18 mouse cellular contexts compared by ENCODE assay signal in the genomic region with DNA sequence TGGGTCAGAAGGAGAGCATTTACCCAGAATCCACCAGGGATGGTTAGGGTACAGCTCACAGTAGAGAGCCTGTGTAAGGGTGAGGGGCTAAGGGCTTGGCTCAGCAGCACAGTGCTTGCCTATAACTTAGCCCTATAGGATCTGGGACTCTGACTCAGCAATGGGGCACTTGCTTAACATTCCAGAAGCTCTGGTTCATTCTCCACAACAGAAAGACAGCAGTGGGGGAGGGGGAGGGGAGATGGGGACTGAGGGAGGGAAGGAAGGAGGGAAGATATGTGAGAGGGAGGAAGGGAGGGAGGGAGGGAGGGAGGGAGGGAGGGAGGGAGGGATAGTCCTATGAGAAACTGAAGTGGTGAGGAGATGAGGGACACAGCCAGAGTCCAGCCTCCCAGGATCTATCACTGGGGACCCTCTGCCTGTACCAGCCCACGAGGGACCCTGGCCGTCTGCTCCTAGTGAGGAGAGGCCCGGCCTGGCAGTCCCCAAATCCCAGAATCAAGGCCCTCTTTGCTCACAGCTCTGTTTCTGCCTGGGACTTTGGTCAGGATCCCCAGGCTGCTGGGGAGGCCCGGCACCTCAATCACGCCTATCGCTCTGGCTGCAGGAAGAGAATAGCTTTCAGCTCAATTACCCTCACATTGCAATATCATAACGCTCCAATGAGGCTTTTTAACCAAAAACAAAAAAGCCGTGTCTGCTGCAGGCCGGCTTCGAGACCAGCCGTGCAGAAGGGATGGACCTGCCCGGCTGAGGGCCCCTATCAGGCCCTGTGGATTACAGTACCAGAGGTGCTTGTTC.
DNase-seq lines count a peak whose midpoint lies in the region; ATAC-seq lines count a peak whose summit lies in the region.
"Had no signal": no experiment of that assay in that cellular context is flagged by ENCODE, and none has a peak within 500 bp of the region (broad histone marks: within the 10 kb centered on the region; RNA-seq: fewer than 3 reads in every experiment).

No protein-coding gene starts in this region.

- H3K4me2 ChIP-seq in midbrain, embryonic 11.5 days = no peak overlapping the region
- H3K4me2 ChIP-seq in midbrain, embryonic 14.5 days (ENCODE audit: low read length) = no peak overlapping the region
- no peak overlapping the region for H3K4me2 ChIP-seq in forebrain, embryonic 13.5 days
- H3K4me2 ChIP-seq in neural tube, embryonic 15.5 days = no peak overlapping the region
- H3K4me2 ChIP-seq: lung, embryonic 14.5 days had no signal

- ATAC-seq in midbrain, embryonic 11.5 days (ENCODE audit: low FRiP score) = peak; percentile 35; the same call in 1 of the 2 replicates
- no peak for ATAC-seq in midbrain, embryonic 14.5 days (ENCODE audit: low FRiP score, low TSS enrichment)
- ATAC-seq in forebrain, embryonic 13.5 days = peak; percentile 44; the same call in 1 of the 2 replicates
- ATAC-seq in neural tube, embryonic 15.5 days (ENCODE audit: low FRiP score) = no peak
- no peak for ATAC-seq in granulocyte monocyte progenitor cell, adult 5-6 weeks (replicated peaks; ENCODE audit: poor library complexity, severe bottlenecking)

- 0 out of 2 replicates have a peak overlapping the region, but pooled peaks have one; percentile 13 for H3K27ac ChIP-seq in heart, embryonic 10.5 days
- no peak overlapping the region for H3K27ac ChIP-seq in midbrain, embryonic 11.5 days (ENCODE audit: low read depth, low read length)
- H3K27ac ChIP-seq in midbrain, embryonic 14.5 days (replicated peaks; ENCODE audit: low read depth, low read length) = no peak overlapping the region
- peak overlapping the region; percentile 51; the same call in 1 of the 2 replicates for H3K27ac ChIP-seq in forebrain, embryonic 13.5 days
- no peak overlapping the region for H3K27ac ChIP-seq in neural tube, embryonic 15.5 days (replicated peaks)
- H3K27ac ChIP-seq: stomach, postnatal 0 days had no signal

- H3K4me3 ChIP-seq in heart, embryonic 10.5 days = no peak overlapping the region
- no peak overlapping the region for H3K4me3 ChIP-seq in midbrain, embryonic 11.5 days (ENCODE audit: low read depth, low read length)
- H3K4me3 ChIP-seq in midbrain, embryonic 14.5 days (replicated peaks; ENCODE audit: low read depth, low read length) = no peak overlapping the region
- H3K4me3 ChIP-seq in forebrain, embryonic 13.5 days = no peak overlapping the region
- no peak overlapping the region for H3K4me3 ChIP-seq in neural tube, embryonic 15.5 days (replicated peaks)
- H3K4me3 ChIP-seq: gastrocnemius, adult 2 months had no signal

- peaks cover 19% of the 10 kb centered on the region; the same call in 1 of the 2 replicates for H3K27me3 ChIP-seq in heart, embryonic 10.5 days (ENCODE audit: insufficient read depth, poor library complexity, severe bottlenecking)
- H3K27me3 ChIP-seq in midbrain, embryonic 11.5 days (ENCODE audit: control insufficient read depth, insufficient read depth, low read length) = no peaks in the 10 kb centered on the region
- H3K27me3 ChIP-seq in midbrain, embryonic 14.5 days (ENCODE audit: control insufficient read depth, insufficient read depth, low read length) = no peaks in the 10 kb centered on the region
- H3K27me3 ChIP-seq in forebrain, embryonic 13.5 days = peaks cover 36% of the 10 kb centered on the region
- peaks cover 71% of the 10 kb centered on the region for H3K27me3 ChIP-seq in neural tube, embryonic 15.5 days (replicated peaks)

- intact Hi-C loops in heart, postnatal 36 days (cut with DNase I) = loop anchor here (5.0 kb wide), 1 partner anchor 78 kb away; no protein-coding TSS in a partner anchor

- H3K4me1 ChIP-seq in heart, embryonic 10.5 days = peaks cover 18% of the 10 kb centered on the region
- H3K4me1 ChIP-seq in midbrain, embryonic 11.5 days (ENCODE audit: control insufficient read depth, insufficient read depth, low read length) = no peaks in the 10 kb centered on the region; the same call in 1 of the 2 replicates
- H3K4me1 ChIP-seq in midbrain, embryonic 14.5 days (ENCODE audit: control insufficient read depth, insufficient read depth, low read length) = 0 out of 2 replicates have a peak, but pooled peaks cover 2% of the 10 kb centered on the region
- H3K4me1 ChIP-seq in forebrain, embryonic 13.5 days = peaks cover 39% of the 10 kb centered on the region
- H3K4me1 ChIP-seq in neural tube, embryonic 15.5 days = peaks cover 16% of the 10 kb centered on the region

- H3K9me3 ChIP-seq in heart, embryonic 10.5 days = no peaks in the 10 kb centered on the region
- no peaks in the 10 kb centered on the region; the same call in 1 of the 2 replicates for H3K9me3 ChIP-seq in midbrain, embryonic 11.5 days (ENCODE audit: control insufficient read depth, low read length)
- 0 out of 2 replicates have a peak, but pooled peaks cover 3% of the 10 kb centered on the region for H3K9me3 ChIP-seq in midbrain, embryonic 14.5 days (ENCODE audit: control insufficient read depth, low read length)
- no peaks in the 10 kb centered on the region for H3K9me3 ChIP-seq in forebrain, embryonic 13.5 days (replicated peaks)
- no peaks in the 10 kb centered on the region for H3K9me3 ChIP-seq in neural tube, embryonic 15.5 days (replicated peaks)

- no peak for DNase-seq in heart, embryonic 10.5 days (ENCODE audit: low spot score)
- DNase-seq in heart, postnatal 36 days = no peak
- no peak for DNase-seq in midbrain, embryonic 11.5 days (ENCODE audit: low spot score, missing footprints)
- DNase-seq in midbrain, embryonic 14.5 days = no peak
- DNase-seq in right cerebral cortex, postnatal 36 days (ENCODE audit: low spot score in 2 of 2) = no peak
- DNase-seq: adrenal gland, postnatal 14 days; cerebellum, adult 9-11 months; embryo, embryonic 11 days; gastrocnemius, adult 2 months; heart, adult 18-20 months; kidney, adult 8-10 months; lung, embryonic 14.5 days; right cerebral cortex, adult 18-20 months; thymus, postnatal 14 days had no signal

- no peaks in the 10 kb centered on the region for H3K36me3 ChIP-seq in heart, embryonic 10.5 days
- H3K36me3 ChIP-seq in midbrain, embryonic 11.5 days (ENCODE audit: control insufficient read depth, insufficient read depth, low read length) = no peaks in the 10 kb centered on the region
- no peaks in the 10 kb centered on the region for H3K36me3 ChIP-seq in midbrain, embryonic 14.5 days (ENCODE audit: control insufficient read depth, insufficient read depth, low read length)
- H3K36me3 ChIP-seq in forebrain, embryonic 13.5 days (ENCODE audit: poor library complexity, severe bottlenecking) = no peaks in the 10 kb centered on the region
- no peaks in the 10 kb centered on the region for H3K36me3 ChIP-seq in neural tube, embryonic 15.5 days

- WGBS in heart, embryonic 10.5 days = 85% methylated on average over 12 of the region's 12 CpGs
- WGBS in midbrain, embryonic 11.5 days = 66% methylated on average over 12 of the region's 12 CpGs
- 79% methylated on average over 12 of the region's 12 CpGs for WGBS in midbrain, embryonic 14.5 days
- WGBS in forebrain, embryonic 13.5 days = 20% methylated on average over 12 of the region's 12 CpGs
- 26% methylated on average over 12 of the region's 12 CpGs for WGBS in neural tube, embryonic 15.5 days

- no peak overlapping the region for H3K9ac ChIP-seq in midbrain, embryonic 11.5 days (ENCODE audit: low read length)
- no peak overlapping the region for H3K9ac ChIP-seq in midbrain, embryonic 14.5 days (replicated peaks; ENCODE audit: low read length)
- no peak overlapping the region for H3K9ac ChIP-seq in forebrain, embryonic 13.5 days
- no peak overlapping the region for H3K9ac ChIP-seq in neural tube, embryonic 15.5 days (replicated peaks)
- H3K9ac ChIP-seq: lung, embryonic 14.5 days had no signal

Comparison
In these comparisons a context has a peak if more than half of its experiments do, and no peak if none do; other contexts are left out.
1. ATAC-seq: peak in midbrain, embryonic 11.5 days (single experiment) and forebrain, embryonic 13.5 days (single experiment); none in midbrain, embryonic 14.5 days (single experiment), neural tube, embryonic 15.5 days (single experiment) and granulocyte monocyte progenitor cell, adult 5-6 weeks (single experiment).
2. H3K27ac ChIP-seq: peak in heart, embryonic 10.5 days (single experiment) and forebrain, embryonic 13.5 days (single experiment); none in midbrain, embryonic 11.5 days (single experiment), midbrain, embryonic 14.5 days (single experiment) and neural tube, embryonic 15.5 days (single experiment).